Mouse (Mus musculus) spleen, adult 18-20 months (tissue): ENCODE data around the gene H2-K1.
"Not testable (repeated sequence)": the region's sequence is repeated elsewhere in the genome, so short reads cannot be mapped to it uniquely, and the experiment has no call there.

Experiments used
- DNase-seq, 2 experiments: peaks; one replicate each; pipeline ENCODE4 v3.0.0; 2022; ENCODE audit warnings: mixed read lengths in 2 of 2

Gene H2-K1

GRCm38 (mm10) chr17:34026917-34027655, 26.9 kb upstream of the H2-K1 start:
- peak; percentile 56 to 71 for DNase-seq

GRCm38 (mm10) chr17:34026221-34026620, 26.1 kb upstream of the H2-K1 start:
- DNase-seq, result no peak

GRCm38 (mm10) chr17:34025756-34026151, 25.6 kb upstream of the H2-K1 start:
- DNase-seq, result no peak

GRCm38 (mm10) chr17:34024861-34025755, 25.0 kb upstream of the H2-K1 start:
- no peak for DNase-seq

- DNase-seq, result peak; percentile 77 to 90
Measured at GRCm38 (mm10) chr17:34024317-34024821, 24.2 kb upstream of the H2-K1 start, which contains the start of gene Ring1. Ring1 (minus strand) TSS chr17:34024680.

GRCm38 (mm10) chr17:34023678-34024077, 23.5 kb upstream of the H2-K1 start:
- no peak for DNase-seq

- no peak for DNase-seq
Measured at GRCm38 (mm10) chr17:34022987-34023386, 22.8 kb upstream of the H2-K1 start.

- DNase-seq, result no peak
Measured at GRCm38 (mm10) chr17:34022414-34022783, 22.3 kb upstream of the H2-K1 start.

GRCm38 (mm10) chr17:34021539-34022413, 21.6 kb upstream of the H2-K1 start:
- DNase-seq, result no peak

GRCm38 (mm10) chr17:34013436-34013835, 13.3 kb upstream of the H2-K1 start:
- no peak for DNase-seq

GRCm38 (mm10) chr17:34010156-34010555, 10.0 kb upstream of the H2-K1 start:
- no peak for DNase-seq

- DNase-seq, result no peak
Measured at GRCm38 (mm10) chr17:34006570-34006969, 6.4 kb upstream of the H2-K1 start.

GRCm38 (mm10) chr17:34003426-34003825, 3.3 kb upstream of the H2-K1 start:
- DNase-seq, result peak; percentile 36 to 64

- DNase-seq, result not testable (repeated sequence)
Measured at GRCm38 (mm10) chr17:34000796-34001195, 649 bp upstream of the H2-K1 start.

GRCm38 (mm10) chr17:33999341-34000149, 602 bp downstream of the H2-K1 start:
- peak; percentile 18 to 37 for DNase-seq

- peak; percentile 19 to 22 for DNase-seq
Measured at GRCm38 (mm10) chr17:33998697-33999096, 1.4 kb downstream of the H2-K1 start.

GRCm38 (mm10) chr17:33997025-33997424, 3.1 kb downstream of the H2-K1 start:
- not testable (repeated sequence) for DNase-seq

- no peak for DNase-seq
Measured at GRCm38 (mm10) chr17:33995651-33996050, 4.5 kb downstream of the H2-K1 start.

- DNase-seq, result no peak
Measured at GRCm38 (mm10) chr17:33994959-33995358, 5.2 kb downstream of the H2-K1 start.

GRCm38 (mm10) chr17:33991788-33992664, 8.1 kb downstream of the H2-K1 start:
- DNase-seq, result peak in 1 of 2 experiments; percentile 67

- DNase-seq, result peak; percentile 57 to 76
Measured at GRCm38 (mm10) chr17:33982136-33982535, 18.0 kb downstream of the H2-K1 start.
